8 mouse cellular contexts compared by ENCODE assay signal in genomic region chr7:13277833-13278232, GRCm38 (mm10). TPM values are rescaled to one million over a fixed set of nuclear protein-coding genes. Genes with fewer than 3 reads are reported as not detected.
DNase-seq lines count a peak whose midpoint lies in the region; ATAC-seq and TF ChIP-seq lines count a peak whose summit lies in the region.

No protein-coding gene starts in this region.

- H3K27ac ChIP-seq in cerebellum, adult 2 months (ENCODE audit: insufficient read depth, low read length), result peak overlapping the region; percentile 89; the same call in 1 of the 2 replicates
- peak overlapping the region; percentile 89; the same call in 1 of the 2 replicates for H3K27ac ChIP-seq in CH12.LX (ENCODE audit: insufficient read depth, low read depth)
- H3K27ac ChIP-seq in forebrain, embryonic 15.5 days (replicated peaks), result peak overlapping the region; percentile 94; the same call in 1 of the 2 replicates
- H3K27ac ChIP-seq in liver, embryonic 13.5 days, result peak overlapping the region; percentile 79

- no peaks in the 10 kb centered on the region for H3K9me3 ChIP-seq in CH12.LX (replicated peaks; ENCODE audit: low read length)
- H3K9me3 ChIP-seq in forebrain, embryonic 15.5 days, result no peaks in the 10 kb centered on the region
- H3K9me3 ChIP-seq in liver, embryonic 13.5 days (replicated peaks), result no peaks in the 10 kb centered on the region

- 20% methylated on average over 2 of the region's 2 CpGs for whole genome bisulfite sequencing in cerebellum, adult 2 months
- 26% methylated on average over 2 of the region's 2 CpGs for WGBS in forebrain, embryonic 15.5 days
- WGBS in liver, embryonic 13.5 days (ENCODE audit: insufficient replicate concordance), result 9% methylated on average over 2 of the region's 2 CpGs

- H3K4me2 ChIP-seq in CH12.LX (ENCODE audit: insufficient read depth, low read depth, poor library complexity, severe bottlenecking), result peak overlapping the region; percentile 45
- H3K4me2 ChIP-seq in forebrain, embryonic 15.5 days (replicated peaks), result peak overlapping the region; percentile 56
- H3K4me2 ChIP-seq in liver, embryonic 13.5 days, result peak overlapping the region; percentile 82

- in situ Hi-C loops in CH12.LX (cut with MboI; ENCODE audit: low pct_ligation_motif_present, low pct_unique_long_range_greater_than_20kb, low sequenced_read_pairs), result loop anchor here (25.0 kb wide), 1 partner anchor 216 kb away; the partner anchor contains the start of gene Mzf1

- no peak for TF ChIP-seq RAD21 in CH12.LX (IDR thresholded peaks at IDR 0.05; ENCODE audit: low read depth, low read length)

- TF ChIP-seq CTCF in cerebellum, adult 2 months (IDR thresholded peaks at IDR 0.05; ENCODE audit: borderline replicate concordance, insufficient read depth, low read depth, low read length), result no peak
- TF ChIP-seq CTCF in CH12.LX (conservative IDR thresholded peaks at IDR 0.05 in 1 of 2, IDR thresholded peaks at IDR 0.05 in 1 of 2; ENCODE audit: low read depth in 2 of 2, low read length in 2 of 2), result no peak

- H3K4me1 ChIP-seq in cerebellum, adult 2 months (ENCODE audit: control insufficient read depth, insufficient read depth, low read length), result no peaks in the 10 kb centered on the region
- peaks cover 9 to 19% of the 10 kb centered on the region in 2 experiments for H3K4me1 ChIP-seq in CH12.LX (ENCODE audit: control insufficient read depth in 1 of 2, insufficient read depth in 2 of 2)
- H3K4me1 ChIP-seq in forebrain, embryonic 15.5 days, result peaks cover 7% of the 10 kb centered on the region
- peaks cover 30% of the 10 kb centered on the region for H3K4me1 ChIP-seq in liver, embryonic 13.5 days (replicated peaks)

- peaks cover 26% of the 10 kb centered on the region for H3K79me2 ChIP-seq in CH12.LX (replicated peaks; ENCODE audit: control insufficient read depth, extremely low read depth, insufficient read depth, poor library complexity, severe bottlenecking)

- no peaks in the 10 kb centered on the region for H3K27me3 ChIP-seq in cerebellum, adult 2 months (ENCODE audit: control insufficient read depth, insufficient read depth, low read length)
- no peaks in the 10 kb centered on the region for H3K27me3 ChIP-seq in CH12.LX (replicated peaks)
- H3K27me3 ChIP-seq in forebrain, embryonic 15.5 days, result no peaks in the 10 kb centered on the region
- H3K27me3 ChIP-seq in liver, embryonic 13.5 days, result no peaks in the 10 kb centered on the region

- dilution Hi-C loops in CH12.LX (cut with MboI; ENCODE audit: extremely low pct_ligation_motif_present, extremely low pct_unique_long_range_greater_than_20kb, low sequenced_read_pairs), result no loop called here

- TF ChIP-seq EP300 in CH12.LX (IDR thresholded peaks at IDR 0.05; ENCODE audit: low read length), result no peak

- H3K4me3 ChIP-seq in cerebellum, adult 2 months (replicated peaks; ENCODE audit: insufficient read depth, low read depth, low read length), result peak overlapping the region; percentile 94
- H3K4me3 ChIP-seq in CH12.LX (replicated peaks in 1 of 3; ENCODE audit: low read depth in 2 of 3, low read length in 2 of 3, poor library complexity in 1 of 3), result peak overlapping the region; percentile 75 to 98 (median 76)
- H3K4me3 ChIP-seq in forebrain, embryonic 15.5 days, result peak overlapping the region; percentile 92
- H3K4me3 ChIP-seq in liver, embryonic 13.5 days (replicated peaks), result peak overlapping the region; percentile 78

- no peak for TF ChIP-seq POLR2A in cerebellum, adult 2 months (IDR thresholded peaks at IDR 0.05; ENCODE audit: borderline replicate concordance, insufficient read depth, low read length)
- TF ChIP-seq POLR2A in CH12.LX (IDR thresholded peaks at IDR 0.05; ENCODE audit: low read depth, low read length), result no peak

- 0 out of 2 replicates have a peak, but pooled peaks have one; percentile 0 for ATAC-seq in forebrain, embryonic 15.5 days (replicated peaks)
- peak; percentile 24; the same call in 1 of the 2 replicates for ATAC-seq in liver, embryonic 13.5 days (ENCODE audit: low read depth)

- DNase-seq in cerebellum, adult 2 months, result no peak
- no peak for DNase-seq in cerebellum, adult 18-20 months
- DNase-seq in CH12.LX (ENCODE audit: extremely low read depth), result no peak
- DNase-seq in liver, embryonic 13.5 days, result peak; percentile 37
- DNase-seq in urinary bladder, postnatal 25 days (ENCODE audit: low spot score), result no peak
- no peak for DNase-seq in layer of hippocampus, adult 9-10 months (ENCODE audit: low spot score)
- no peak for DNase-seq in spleen, adult 12 weeks (ENCODE audit: low spot score)

- peaks cover 31 to 72% of the 10 kb centered on the region in 2 experiments for H3K36me3 ChIP-seq in CH12.LX (replicated peaks in 1 of 2; ENCODE audit: control insufficient read depth in 1 of 2, insufficient read depth in 1 of 2, low read length in 1 of 2)
- peaks cover 29% of the 10 kb centered on the region for H3K36me3 ChIP-seq in forebrain, embryonic 15.5 days
- H3K36me3 ChIP-seq in liver, embryonic 13.5 days, result peaks cover 54% of the 10 kb centered on the region

- peak overlapping the region; percentile 93 for H3K9ac ChIP-seq in CH12.LX (ENCODE audit: insufficient read depth, low read depth)
- peak overlapping the region; percentile 94 for H3K9ac ChIP-seq in forebrain, embryonic 15.5 days (replicated peaks)
- H3K9ac ChIP-seq in liver, embryonic 13.5 days, result peak overlapping the region; percentile 80

TF ChIP-seq in CH12.LX, 34 proteins besides CTCF, POLR2A, EP300 and RAD21:
- no peak for TF ChIP-seq USF2 (conservative IDR thresholded peaks at IDR 0.05; ENCODE audit: low read depth, low read length)
- TF ChIP-seq IRF4 (IDR thresholded peaks at IDR 0.05; ENCODE audit: low read depth, low read length), result no peak
- TF ChIP-seq MAFK (IDR thresholded peaks at IDR 0.05; ENCODE audit: insufficient replicate concordance, low read length), result no peak
- no peak for TF ChIP-seq KAT2A (IDR thresholded peaks at IDR 0.05; ENCODE audit: insufficient replicate concordance, low read length)
- TF ChIP-seq TBP (conservative IDR thresholded peaks at IDR 0.05; ENCODE audit: low read depth, low read length), result no peak
- no peak for TF ChIP-seq ZC3H11A (IDR thresholded peaks at IDR 0.05; ENCODE audit: low read depth, low read length)
- no peak for TF ChIP-seq MEF2A (IDR thresholded peaks at IDR 0.05; ENCODE audit: borderline replicate concordance, low read depth, low read length)
- no peak for TF ChIP-seq MAX (IDR thresholded peaks at IDR 0.05; ENCODE audit: low read length)
- no peak for TF ChIP-seq ELF1 (IDR thresholded peaks at IDR 0.05; ENCODE audit: low read depth, low read length)
- no peak for TF ChIP-seq SIN3A (IDR thresholded peaks at IDR 0.05; ENCODE audit: low read length)
- no peak for TF ChIP-seq SMC3 (IDR thresholded peaks at IDR 0.05; ENCODE audit: low read depth, low read length)
- TF ChIP-seq ZMIZ1 (IDR thresholded peaks at IDR 0.05; ENCODE audit: low read depth, low read length), result no peak
- no peak for TF ChIP-seq USF1 (IDR thresholded peaks at IDR 0.05; ENCODE audit: low read depth, low read length)
- TF ChIP-seq NELFE (IDR thresholded peaks at IDR 0.05; ENCODE audit: low read depth, low read length), result no peak
- TF ChIP-seq RCOR1 (conservative IDR thresholded peaks at IDR 0.05; ENCODE audit: low read depth, low read length), result no peak
- TF ChIP-seq UBTF (IDR thresholded peaks at IDR 0.05; ENCODE audit: low read depth, low read length), result no peak
- TF ChIP-seq MXI1 (IDR thresholded peaks at IDR 0.05; ENCODE audit: low read depth, low read length), result no peak
- no peak for TF ChIP-seq ZNF384 (IDR thresholded peaks at IDR 0.05; ENCODE audit: low read depth, low read length)
- no peak for TF ChIP-seq MYC (IDR thresholded peaks at IDR 0.05; ENCODE audit: low read depth, low read length)

RNA-seq across cellular contexts. Expression of gene Zswim9, which starts 0.7 kb away (rescaled TPM):
- polyA plus RNA-seq in cerebellum, adult 2 months (2012; rRNA removed), result 11.0 and 11.3 TPM in 2 replicates
- 3.8 and 4.2 TPM in 2 replicates for total RNA-seq in CH12.LX (2012; rRNA removed)
- total RNA-seq in CH12.LX (2014; rRNA removed), result 1.2 and 1.3 TPM in 2 replicates
- 5.1 and 5.5 TPM in 2 replicates for polyA plus RNA-seq in CH12.LX (2012; ENCODE audit: insufficient read length, low read depth)
- 12.8 and 14.6 TPM in 2 replicates for polyA plus RNA-seq in forebrain, embryonic 15.5 days (2015; fragmentation: Nextera tagmentation; extraction: Ambion mirVana)
- polyA plus RNA-seq in liver, embryonic 13.5 days (2015; fragmentation: Nextera tagmentation; extraction: Ambion mirVana), result 2.1 and 2.6 TPM in 2 replicates

RNA-seq across cellular contexts. Expression of gene Lig1, which starts 0.8 kb away (rescaled TPM):
- 12.6 and 13.4 TPM in 2 replicates for polyA plus RNA-seq in cerebellum, adult 2 months (2012; rRNA removed)
- total RNA-seq in CH12.LX (2012; rRNA removed) (82.4 and 86.2 TPM in 2 replicates), CH12.LX (2014; rRNA removed) (34.8 and 42.0 TPM in 2 replicates)
- 163 and 204 TPM in 2 replicates for polyA plus RNA-seq in CH12.LX (2012; ENCODE audit: insufficient read length, low read depth)
- 50.7 and 54.9 TPM in 2 replicates for polyA plus RNA-seq in forebrain, embryonic 15.5 days (2015; fragmentation: Nextera tagmentation; extraction: Ambion mirVana)
- polyA plus RNA-seq in liver, embryonic 13.5 days (2015; fragmentation: Nextera tagmentation; extraction: Ambion mirVana), result 137 and 154 TPM in 2 replicates

RNA-seq across cellular contexts. Expression of gene Pla2g4c, which starts 46.6 kb away (rescaled TPM):
- polyA plus RNA-seq in cerebellum, adult 2 months (2012; rRNA removed), result 0.46 and 0.82 TPM in 2 replicates
- 0.17 and 0.55 TPM in 2 replicates for total RNA-seq in CH12.LX (2012; rRNA removed)
- 1.1 TPM in 2 replicates for total RNA-seq in CH12.LX (2014; rRNA removed)
- polyA plus RNA-seq in CH12.LX (2012; ENCODE audit: insufficient read length, low read depth), result 1.4 and 1.7 TPM in 2 replicates
- 0.61 and 0.65 TPM in 2 replicates for polyA plus RNA-seq in forebrain, embryonic 15.5 days (2015; fragmentation: Nextera tagmentation; extraction: Ambion mirVana)
- 1.1 and 1.2 TPM in 2 replicates for polyA plus RNA-seq in liver, embryonic 13.5 days (2015; fragmentation: Nextera tagmentation; extraction: Ambion mirVana)
